ENCODE assay signal across 10 mouse cellular contexts in genomic region chr11:102299839-102300238, GRCm38 (mm10). TPM values are rescaled to one million over a fixed set of nuclear protein-coding genes. Genes with fewer than 3 reads are reported as not detected.
A peak's percentile ranks its signal among the peaks of the same experiment; 100 is the strongest.
DNase-seq lines count a peak whose midpoint lies in the region; ATAC-seq lines count a peak whose summit lies in the region.
"Had no signal": no experiment of that assay in that cellular context is flagged by ENCODE, and none has a peak within 500 bp of the region (broad histone marks: within the 10 kb centered on the region; RNA-seq: fewer than 3 reads in every experiment).

No protein-coding gene starts in this region.

- H3K9me3 ChIP-seq in heart, embryonic 12.5 days (replicated peaks), result peaks cover 4% of the 10 kb centered on the region; the same call in 1 of the 2 replicates
- H3K9me3 ChIP-seq: embryonic facial prominence, embryonic 15.5 days; stomach, embryonic 15.5 days had no signal

- ATAC-seq in heart, embryonic 12.5 days (ENCODE audit: insufficient number of reproducible peaks, low FRiP score), result no peak

- no peak overlapping the region for H3K27ac ChIP-seq in heart, embryonic 12.5 days (ENCODE audit: poor library complexity, severe bottlenecking)
- H3K27ac ChIP-seq: embryonic facial prominence, embryonic 15.5 days; stomach, embryonic 15.5 days had no signal

- H3K4me3 ChIP-seq in heart, embryonic 12.5 days, result no peak overlapping the region
- H3K4me3 ChIP-seq: embryonic facial prominence, embryonic 15.5 days; stomach, embryonic 15.5 days had no signal

- no peaks in the 10 kb centered on the region for H3K27me3 ChIP-seq in heart, embryonic 12.5 days (replicated peaks)
- H3K27me3 ChIP-seq: embryonic facial prominence, embryonic 15.5 days; stomach, embryonic 15.5 days had no signal

- H3K9ac ChIP-seq in heart, embryonic 12.5 days, result no peak overlapping the region
- H3K9ac ChIP-seq: embryonic facial prominence, embryonic 15.5 days; stomach, embryonic 15.5 days had no signal

- peaks cover 14% of the 10 kb centered on the region for H3K4me1 ChIP-seq in heart, embryonic 12.5 days (replicated peaks)

- H3K36me3 ChIP-seq in heart, embryonic 12.5 days, result no peaks in the 10 kb centered on the region
- H3K36me3 ChIP-seq: embryonic facial prominence, embryonic 15.5 days; stomach, embryonic 15.5 days had no signal

- intact Hi-C loops in heart, postnatal 10 days (cut with DNase I), result no loop called here

- 20% methylated on average over 1 of the region's 1 CpGs for WGBS in heart, embryonic 12.5 days

- peak; percentile 57 to 79 for DNase-seq in heart, postnatal 10 days
- peak; percentile 79 for DNase-seq in 3T3-L1 (ENCODE audit: low read depth, low spot score)
- peak; percentile 97 for DNase-seq in ES-CJ7 (ENCODE audit: low read depth, low spot score)
- peak; percentile 66 for DNase-seq in embryo, embryonic 11 days
- peak; percentile 61 for DNase-seq in lung, postnatal 25 days (ENCODE audit: low spot score)
- DNase-seq in thymus, postnatal 4 days, result peak; percentile 90
- DNase-seq in frontal cortex, postnatal 14 days (ENCODE audit: low spot score in 2 of 2), result no peak

- H3K4me2 ChIP-seq in heart, embryonic 12.5 days, result no peak overlapping the region
- H3K4me2 ChIP-seq: embryonic facial prominence, embryonic 15.5 days; stomach, embryonic 15.5 days had no signal

RNA-seq across cellular contexts. Expression of gene Atxn7l3, which starts 3.4 kb away (rescaled TPM):
- total RNA-seq in heart, postnatal 10 days (2021), result 10 to 100 TPM; 34.1 to 38.3 TPM
- polyA plus RNA-seq in heart, embryonic 12.5 days (2016; fragmentation: Nextera tagmentation; extraction: Ambion mirVana), result 10.9 and 11.8 TPM in 2 replicates

RNA-seq across cellular contexts. Expression of gene Tmub2, which starts 15.1 kb away (rescaled TPM):
- 10 to 100 TPM; 29.0 to 31.1 TPM for total RNA-seq in heart, postnatal 10 days (2021)
- 35.7 and 38.9 TPM in 2 replicates for polyA plus RNA-seq in heart, embryonic 12.5 days (2016; fragmentation: Nextera tagmentation; extraction: Ambion mirVana)

RNA-seq across cellular contexts. Expression of gene Ubtf, which starts 19.7 kb away (rescaled TPM):
- total RNA-seq in heart, postnatal 10 days (2021), result 10 to 100 TPM; 78.3 to 80.9 TPM
- 65.4 and 68.6 TPM in 2 replicates for polyA plus RNA-seq in heart, embryonic 12.5 days (2016; fragmentation: Nextera tagmentation; extraction: Ambion mirVana)

RNA-seq across cellular contexts. Expression of gene Asb16, which starts 31.3 kb away (rescaled TPM):
- under 1 TPM; 0.52 to 0.69 TPM for total RNA-seq in heart, postnatal 10 days (2021)
- polyA plus RNA-seq in heart, embryonic 12.5 days (2016; fragmentation: Nextera tagmentation; extraction: Ambion mirVana), result 0.06 and 0.13 TPM in 2 replicates
- polyA plus RNA-seq: stomach, embryonic 15.5 days had no signal

RNA-seq across cellular contexts. Expression of gene BC030867, which starts 51.2 kb away (rescaled TPM):
- total RNA-seq in heart, postnatal 10 days (2021), result 1 to 10 TPM; 1.7 to 1.8 TPM
- 14.0 and 14.3 TPM in 2 replicates for polyA plus RNA-seq in heart, embryonic 12.5 days (2016; fragmentation: Nextera tagmentation; extraction: Ambion mirVana)

Comparison
In these comparisons a context has a peak if more than half of its experiments do, and no peak if none do; other contexts are left out.
1. DNase-seq: peak in heart, postnatal 10 days (2 of 2), 3T3-L1 (single experiment), ES-CJ7 (single experiment), embryo, embryonic 11 days (single experiment), lung, postnatal 25 days (single experiment) and thymus, postnatal 4 days (single experiment); none in frontal cortex, postnatal 14 days (0 of 2).